Mouse (Mus musculus): ENCODE measurements at regions not wholly inside any gene's neighbourhood (a gene's known extent, or its start where the extent isn't known, plus 50 kb on each side); places are given as distances from the start of the nearest gene placed in this dataset.
A peak's percentile ranks its signal among the peaks of the same experiment; 100 is the strongest.

DNA sequence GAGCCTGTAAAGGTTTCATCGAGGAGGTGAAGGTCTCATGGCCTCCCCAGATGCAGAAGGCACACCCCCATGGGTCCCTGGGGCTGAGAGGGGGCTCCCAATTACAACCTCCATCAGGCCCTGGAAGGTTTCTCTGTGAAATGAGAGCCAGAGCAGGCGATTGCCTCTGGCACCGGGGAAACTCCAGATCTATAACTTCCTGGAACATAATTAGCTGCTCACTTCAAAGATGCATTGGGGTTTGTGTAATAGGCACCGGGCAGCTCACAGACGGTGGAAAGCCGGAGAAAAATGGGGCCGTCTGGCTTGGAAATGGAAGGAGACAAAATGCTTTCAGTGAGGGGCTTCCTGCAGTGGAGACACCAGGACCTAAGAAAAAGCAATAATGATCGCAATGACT, 151.2 kb upstream of the Mvb12b start:
- no peak for DNase-seq

DNA sequence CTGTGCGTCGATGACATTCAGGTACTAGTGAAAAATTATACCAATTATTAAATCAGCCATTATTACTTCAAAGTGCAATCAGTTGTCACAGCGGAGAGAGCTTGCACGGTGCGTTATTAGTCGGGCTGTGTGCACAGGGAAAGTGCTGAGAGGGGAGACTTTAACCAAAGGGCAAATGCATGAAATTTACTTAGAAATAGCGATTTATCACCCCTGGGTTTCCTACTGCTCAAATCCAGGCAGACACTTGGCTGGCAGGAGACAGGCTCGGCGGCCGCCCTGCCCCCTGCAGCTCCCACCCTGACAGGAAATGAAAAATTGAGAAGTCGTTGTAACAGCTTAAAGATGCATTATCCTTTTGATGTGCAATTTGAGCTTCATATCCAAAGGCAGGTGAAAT, 145.5 kb upstream of the Mvb12b start:
- no peak for DNase-seq

DNA sequence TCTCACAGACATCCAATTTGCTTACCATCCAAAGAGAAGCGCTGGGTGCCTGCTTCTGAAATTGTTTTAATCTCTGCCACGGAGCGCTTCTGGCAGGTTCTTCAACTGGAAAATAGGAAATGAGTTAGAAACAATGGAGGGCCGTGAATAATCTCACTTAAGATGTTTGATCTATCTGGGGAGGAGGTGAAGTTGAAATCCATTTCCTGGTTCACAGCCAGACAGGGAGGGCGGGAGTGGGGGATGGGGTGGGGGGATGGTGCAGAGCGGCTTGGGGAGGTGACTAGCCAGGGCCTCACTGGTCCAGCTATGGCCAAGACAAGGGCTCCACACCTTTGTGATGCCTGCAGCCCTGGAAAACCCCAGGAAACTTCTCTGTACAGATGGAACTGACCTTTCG, 143.7 kb upstream of the Mvb12b start:
- no peak for DNase-seq

DNA sequence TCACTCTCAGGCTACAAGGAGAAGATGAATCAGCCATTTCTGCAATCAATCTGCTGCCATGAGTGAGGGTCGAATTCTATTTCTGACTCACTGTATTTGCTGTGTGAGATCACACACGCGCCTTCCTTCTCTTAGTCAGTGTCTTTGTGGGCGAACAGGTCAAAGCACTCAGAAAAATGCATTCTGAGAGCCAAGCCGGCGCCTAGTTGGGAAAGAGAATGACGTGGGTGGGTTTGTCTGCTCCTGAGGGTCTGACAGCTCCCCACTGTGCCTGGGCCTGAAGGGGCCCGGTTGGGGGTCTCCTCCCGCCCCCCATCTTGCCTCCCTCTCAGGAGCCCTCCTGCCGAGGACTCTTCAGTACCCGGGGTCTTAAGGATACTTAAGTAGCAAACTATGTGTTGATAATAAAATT, 143.3 kb upstream of the Mvb12b start:
- DNase-seq, result no peak

DNA sequence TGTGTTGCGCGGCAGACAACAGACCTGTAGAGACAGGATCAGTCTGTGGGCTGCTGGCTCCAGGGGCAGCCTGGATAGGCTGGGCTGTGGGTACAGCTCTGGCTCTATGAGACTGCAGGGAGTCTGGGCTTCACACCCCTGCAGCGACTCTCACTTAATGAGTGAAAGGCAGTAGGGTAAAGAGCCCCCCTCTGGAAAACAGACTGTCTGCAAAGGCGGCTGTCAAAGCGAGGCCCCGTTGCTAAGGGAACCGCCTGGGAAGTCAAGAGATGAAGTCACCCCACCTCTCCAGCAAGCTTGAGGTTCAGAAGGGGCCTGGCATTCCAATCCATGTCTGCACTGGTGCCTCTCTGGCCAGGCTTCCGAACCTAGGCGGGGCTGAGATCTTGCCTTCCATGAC, 139.7 kb upstream of the Mvb12b start:
- DNase-seq, result peak; percentile 37

DNA sequence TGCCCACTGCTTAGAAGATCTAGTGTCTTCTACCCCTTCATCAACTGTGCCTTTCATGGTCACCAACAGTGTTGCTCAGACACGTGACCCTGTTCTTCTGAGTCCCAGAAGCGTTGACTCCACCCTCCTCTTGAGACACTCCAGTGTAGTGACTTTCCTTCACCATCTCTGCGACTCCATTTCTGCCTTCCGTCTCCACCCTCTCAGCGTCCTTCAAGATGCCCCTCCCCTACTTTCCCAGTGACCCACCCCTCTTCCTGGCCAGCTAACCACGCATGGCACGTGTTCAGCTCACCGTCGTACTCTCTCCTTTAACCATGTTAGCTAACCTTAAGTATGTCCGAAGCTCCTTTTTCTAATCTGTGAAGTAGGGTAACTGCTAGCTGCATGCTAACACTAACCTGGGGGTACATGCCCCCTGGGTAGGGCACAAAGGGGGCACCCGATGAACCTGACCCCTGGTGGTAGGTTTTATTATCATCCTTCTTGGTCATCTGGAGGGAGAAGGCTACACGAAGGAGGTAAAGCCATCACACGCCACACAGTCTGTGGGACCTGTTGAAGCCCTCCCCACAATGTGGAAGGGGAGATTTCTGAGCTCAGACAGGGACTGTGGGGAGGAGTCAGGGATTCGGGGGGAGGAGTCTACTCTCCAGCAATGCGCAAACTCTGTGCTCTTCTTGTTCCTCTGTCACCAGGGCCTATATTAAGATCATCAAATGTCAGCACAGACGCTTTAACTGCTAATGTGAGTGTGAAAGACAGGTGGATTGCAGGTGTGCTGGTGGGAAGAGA, 139.0 kb upstream of the Mvb12b start:
- DNase-seq, result no peak

DNA sequence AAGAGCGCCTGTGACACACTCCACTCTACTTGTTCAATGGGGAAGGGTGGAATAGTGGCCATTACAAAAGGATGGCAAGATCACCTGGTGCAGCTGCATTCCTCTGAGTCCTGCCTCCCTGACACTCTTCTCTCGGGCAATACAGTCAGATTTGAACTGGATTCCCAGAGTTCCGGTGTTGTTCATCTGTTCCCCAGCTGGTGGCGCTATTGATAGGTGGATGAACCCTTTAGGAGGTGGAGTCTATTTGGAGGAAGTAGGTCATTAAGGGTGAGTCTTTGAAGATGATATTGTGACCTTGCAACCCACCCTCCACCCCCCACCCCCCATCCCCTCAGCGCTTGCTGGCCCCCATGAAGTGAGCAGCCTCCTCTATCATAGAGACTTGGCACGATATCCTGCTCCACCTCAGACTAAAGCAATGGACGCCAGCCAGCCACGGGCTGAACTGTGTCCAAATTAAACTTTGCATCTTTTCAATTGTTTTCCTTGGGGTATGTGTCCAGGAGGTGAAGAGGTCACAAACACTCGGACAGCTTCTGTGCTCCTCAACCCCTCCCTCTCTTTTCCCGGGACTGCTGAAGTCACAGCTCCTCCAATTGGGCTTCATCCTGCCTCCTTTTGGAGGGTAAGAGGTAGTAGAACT, 138.1 kb upstream of the Mvb12b start:
- no peak for DNase-seq

DNA sequence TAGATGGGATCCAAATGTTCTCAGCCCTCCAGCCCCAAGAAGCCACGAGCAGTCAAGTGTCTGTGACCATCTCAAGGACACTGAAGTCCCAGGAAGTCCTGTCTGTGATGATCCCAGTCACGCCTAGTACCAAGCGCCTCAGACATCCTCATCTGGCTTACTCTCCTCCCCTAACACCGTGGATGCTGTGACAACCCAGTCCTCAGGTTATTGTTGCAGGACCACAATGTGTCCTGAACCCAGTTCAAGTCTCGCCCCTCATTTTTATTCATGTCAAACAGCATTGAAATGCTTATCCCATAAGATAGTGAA, 129.4 kb upstream of the Mvb12b start:
- no peak for DNase-seq

DNA sequence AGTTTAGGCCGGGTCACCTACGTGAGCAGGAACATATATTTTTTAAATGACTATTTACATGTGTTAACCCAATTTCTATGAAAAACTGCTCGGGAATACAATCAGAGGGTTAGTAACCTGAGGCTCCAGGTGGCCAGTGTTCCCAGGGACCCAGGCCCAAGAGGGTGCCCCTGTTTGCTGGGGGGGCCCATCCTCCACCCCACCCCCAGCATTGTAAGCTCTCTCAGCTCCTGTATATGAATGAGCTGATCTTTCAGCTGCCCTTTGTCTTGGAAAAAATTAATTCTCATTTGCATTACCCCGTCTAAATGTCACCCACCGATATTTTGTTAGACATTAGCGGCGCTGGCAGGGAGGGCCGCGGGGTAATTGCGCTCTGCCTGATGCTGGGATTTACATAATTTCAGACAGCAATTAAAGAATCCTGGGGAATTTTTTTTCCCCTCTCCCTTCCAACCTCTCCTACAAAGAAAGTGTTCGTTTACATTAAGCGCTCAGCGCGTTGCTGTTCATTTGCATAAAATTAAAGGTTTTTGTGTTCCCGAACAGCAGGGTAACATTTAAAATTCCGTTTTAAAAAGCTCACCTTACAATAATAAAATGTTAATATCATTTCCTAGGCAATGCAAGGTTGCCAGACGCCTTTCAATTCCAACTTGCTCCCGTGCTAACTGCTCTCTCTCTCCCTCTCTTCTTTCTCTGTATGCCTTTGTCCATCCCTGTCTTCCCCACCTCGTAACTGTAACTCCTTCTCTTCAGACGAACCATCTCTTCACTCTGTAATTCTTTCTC, 128.8 kb upstream of the Mvb12b start:
- DNase-seq, result no peak

DNA sequence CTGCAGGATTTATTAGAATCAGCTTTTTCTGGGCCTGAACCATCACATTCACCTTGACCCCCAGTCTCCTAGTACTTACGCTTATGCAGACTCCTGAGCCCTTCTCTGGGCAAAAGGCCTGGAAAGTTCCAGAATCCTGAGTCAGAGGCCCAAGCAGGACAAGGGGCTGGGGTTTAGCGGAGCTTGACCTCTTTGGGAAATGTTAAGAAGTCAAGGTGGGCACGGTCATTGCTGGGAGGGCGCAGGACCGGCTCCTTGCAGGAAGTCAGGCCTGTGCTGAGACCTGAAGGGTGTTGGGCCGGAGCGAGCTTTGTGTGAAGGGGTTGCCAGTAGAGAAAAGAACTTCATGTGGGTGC, 127.9 kb upstream of the Mvb12b start:
- no peak for DNase-seq

DNA sequence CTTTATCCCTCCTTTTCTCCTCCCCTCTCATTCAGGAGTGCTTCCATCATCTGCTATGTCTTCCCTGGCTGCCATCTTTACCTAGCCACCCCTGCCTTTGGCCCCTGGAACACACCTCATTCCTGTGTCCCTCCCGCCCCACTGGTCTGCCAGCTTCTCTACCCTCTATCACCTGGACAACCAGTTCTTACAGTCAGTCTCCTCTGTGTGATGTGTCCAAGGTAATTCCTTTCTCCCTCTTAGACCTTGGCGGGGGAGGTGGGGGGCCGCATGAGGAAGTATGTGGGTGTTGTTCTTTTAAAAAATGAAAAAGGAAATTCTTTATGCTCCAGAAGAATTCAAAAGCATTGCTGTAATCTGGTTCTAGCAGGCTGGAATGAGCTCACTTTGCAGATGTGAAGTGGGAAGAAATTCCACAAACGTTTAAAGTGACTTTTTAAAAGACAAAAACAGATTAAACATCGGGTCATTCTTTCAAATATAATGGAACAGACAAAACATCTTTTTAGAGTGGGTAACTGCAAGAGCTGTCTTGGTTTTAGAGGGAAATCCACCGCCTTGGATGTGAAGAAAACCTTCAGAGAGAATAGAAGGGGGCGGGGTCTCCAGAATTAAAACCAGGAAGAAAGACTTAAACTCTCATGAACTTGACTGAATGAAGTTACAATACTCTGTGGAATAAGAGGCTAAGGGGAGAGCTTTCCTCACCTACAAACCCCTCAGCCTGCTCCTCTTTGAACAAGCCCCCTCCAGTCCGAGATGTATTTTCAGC, 127.3 kb upstream of the Mvb12b start:
- DNase-seq, result no peak

DNA sequence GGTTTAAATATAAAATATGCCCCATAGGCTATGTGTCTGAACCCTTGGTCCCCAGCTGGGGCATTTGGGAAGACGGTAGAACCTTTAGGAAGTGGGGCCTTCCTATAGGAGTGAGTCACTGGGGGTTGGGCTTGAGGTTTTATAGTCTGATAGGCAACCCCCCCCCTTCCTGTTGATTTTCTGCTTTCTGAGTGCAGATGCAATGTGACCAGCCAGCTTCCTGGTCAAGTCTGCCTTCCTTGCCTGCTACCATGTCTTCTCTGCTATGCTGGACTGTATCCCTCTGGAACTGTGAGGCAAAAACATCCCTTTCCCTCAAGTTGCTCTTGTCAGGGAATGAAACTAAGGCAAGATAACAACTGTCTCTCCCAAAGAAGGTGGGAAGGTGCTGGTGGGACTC, 122.4 kb upstream of the Mvb12b start:
- DNase-seq, result no peak

DNA sequence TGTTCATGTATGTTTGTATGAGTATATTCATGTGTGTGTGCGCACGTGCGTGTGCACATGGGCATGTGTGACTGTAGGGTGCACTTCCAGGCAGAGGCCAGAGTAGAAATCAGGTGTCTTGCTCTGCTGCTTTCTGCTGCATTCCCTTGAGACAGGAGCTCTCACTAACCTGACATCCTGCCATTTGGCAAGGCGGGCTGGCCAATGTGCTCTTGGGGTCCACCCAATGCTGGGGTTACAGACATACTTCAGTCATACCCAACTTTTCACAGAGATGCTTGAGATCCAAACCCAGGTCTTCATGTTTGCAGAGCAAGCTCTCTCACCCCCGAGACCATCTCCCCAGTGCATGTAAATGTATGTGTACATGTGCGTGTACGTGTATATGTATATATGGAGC, 120.2 kb upstream of the Mvb12b start:
- DNase-seq, result no peak

DNA sequence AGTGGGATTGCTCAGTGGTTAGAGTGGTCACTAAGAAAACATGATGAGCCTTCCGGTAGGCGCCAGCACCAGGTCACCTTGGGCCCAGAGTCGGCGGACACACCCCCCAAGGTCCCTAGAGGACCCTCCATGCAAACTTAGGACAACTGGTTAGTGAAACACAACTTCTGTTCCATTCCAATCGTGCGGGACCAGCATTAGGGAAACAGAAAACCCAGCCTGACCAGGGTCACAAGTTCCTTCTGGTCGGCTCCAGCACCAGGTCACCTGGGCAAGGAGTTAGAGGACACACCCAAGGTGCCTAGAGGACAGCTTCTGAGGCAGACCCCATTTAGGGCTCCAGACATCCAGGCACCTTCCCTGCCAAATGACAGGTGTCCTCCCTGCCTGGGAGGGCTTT, 109.4 kb upstream of the Mvb12b start:
- DNase-seq, result no peak

DNA sequence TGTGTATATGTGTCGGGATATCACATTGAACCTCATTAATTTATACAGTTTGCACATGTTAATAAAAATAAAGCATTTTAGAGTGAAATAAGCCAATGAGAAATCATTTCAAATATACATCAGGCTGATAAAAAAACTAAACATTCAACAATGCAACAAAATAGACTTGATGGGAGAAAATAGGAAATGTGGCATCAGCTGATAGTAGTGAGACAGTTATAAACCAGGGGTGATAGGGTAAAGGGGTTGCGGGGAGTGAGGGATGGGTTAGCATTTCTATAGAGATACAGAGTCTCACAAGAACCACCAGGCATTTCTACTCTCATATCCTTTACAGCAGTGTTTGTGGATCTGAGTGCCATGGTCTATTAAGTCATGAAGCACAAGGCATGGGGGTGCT, 108.6 kb upstream of the Mvb12b start:
- DNase-seq, result no peak

DNA sequence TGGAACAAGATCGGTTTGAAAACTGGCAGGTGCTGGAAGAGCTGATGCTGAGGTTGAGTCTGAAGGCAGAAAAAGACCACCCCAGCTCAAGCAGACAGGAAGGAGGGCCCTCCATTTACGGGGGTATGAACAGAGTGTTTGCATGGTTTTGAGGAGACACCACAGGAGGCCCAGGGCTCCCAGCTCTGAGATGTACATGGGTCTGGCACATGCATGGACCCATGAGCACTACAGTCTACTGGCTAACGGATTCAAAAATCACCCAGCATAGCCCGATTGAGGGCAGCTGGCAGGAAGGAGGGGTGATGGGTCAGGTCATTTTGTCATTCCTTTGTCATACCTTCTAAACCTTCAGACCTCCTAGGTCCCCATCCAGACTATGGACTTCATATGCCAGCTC, 103.6 kb upstream of the Mvb12b start:
- DNase-seq, result no peak

DNA sequence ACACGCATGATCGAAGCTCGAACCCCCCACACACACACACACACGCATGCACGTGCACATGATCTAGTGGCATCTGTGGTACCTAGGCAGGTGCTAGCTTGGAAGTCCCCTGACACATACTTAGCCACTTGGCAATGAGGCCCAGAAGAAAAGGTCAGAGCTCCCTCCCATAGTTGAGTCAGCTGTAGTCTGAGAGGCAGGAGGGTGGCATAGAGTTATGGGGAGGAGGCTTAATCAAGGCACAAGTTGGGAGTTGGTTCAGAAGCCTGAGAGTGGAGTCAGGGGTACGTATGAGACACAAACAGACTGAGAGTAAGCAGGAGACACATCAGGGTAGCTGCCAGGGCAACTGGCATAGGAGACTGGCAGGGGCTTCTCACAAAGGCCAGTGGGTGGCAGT, 103.0 kb upstream of the Mvb12b start:
- no peak for DNase-seq

DNA sequence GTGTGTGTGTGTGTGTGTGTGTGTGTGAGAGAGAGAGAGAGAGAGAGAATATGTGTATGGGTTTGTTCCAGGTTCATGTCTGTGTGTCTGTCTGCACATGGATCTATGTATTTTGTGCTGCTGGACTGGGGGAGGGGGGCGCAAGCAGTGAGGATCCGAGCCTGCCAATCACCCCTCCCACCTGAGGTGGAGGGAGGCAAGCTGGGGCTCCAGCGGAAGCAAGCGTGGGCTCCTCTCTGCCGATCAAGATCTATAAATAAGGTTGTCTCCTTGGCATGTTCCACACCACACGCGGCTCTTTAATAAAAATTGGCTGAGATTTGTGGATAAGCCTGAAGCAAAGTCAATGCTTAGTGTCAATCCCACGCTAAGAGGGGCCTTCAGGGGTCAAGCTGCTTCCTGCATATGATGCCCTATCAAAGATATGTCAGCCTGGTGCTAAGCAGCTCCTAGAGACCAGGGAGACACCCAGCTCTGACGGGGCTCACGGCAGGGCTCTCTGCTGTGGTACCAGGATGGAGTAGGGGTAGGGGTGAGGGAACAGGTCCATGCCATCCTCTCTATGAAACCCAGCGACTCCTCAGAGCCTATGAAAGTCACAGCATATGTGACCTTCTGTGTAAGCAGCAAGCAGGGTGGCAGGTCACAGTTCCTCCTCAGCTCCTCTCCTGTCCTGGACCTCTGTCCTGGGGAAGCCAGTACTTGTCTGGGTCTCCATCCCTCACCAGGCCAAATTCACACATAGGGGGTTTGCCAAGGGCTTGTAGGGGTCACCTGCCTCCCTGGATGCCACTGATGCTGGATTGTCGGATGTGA, 102.0 kb upstream of the Mvb12b start:
- DNase-seq, result no peak

DNA sequence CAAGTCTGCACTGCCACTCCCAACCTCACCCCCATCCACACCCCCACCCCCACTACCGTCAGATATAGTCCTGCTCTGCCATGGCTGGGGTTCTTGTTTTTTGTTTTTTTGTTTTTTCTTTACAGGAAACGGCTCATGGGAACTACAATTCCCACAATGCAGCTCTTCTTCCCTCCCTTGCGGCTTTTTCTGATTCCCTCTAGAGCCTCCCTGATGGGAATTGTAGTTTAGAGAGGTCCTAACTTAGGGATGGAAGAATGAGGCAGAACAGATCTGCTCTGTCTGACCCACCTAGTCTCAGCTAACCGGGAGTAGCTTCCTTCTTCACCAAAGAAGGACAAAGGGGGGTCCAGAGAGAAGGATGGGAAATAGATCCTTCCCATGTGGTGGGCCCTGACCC, 98.7 kb upstream of the Mvb12b start:
- no peak for DNase-seq

DNA sequence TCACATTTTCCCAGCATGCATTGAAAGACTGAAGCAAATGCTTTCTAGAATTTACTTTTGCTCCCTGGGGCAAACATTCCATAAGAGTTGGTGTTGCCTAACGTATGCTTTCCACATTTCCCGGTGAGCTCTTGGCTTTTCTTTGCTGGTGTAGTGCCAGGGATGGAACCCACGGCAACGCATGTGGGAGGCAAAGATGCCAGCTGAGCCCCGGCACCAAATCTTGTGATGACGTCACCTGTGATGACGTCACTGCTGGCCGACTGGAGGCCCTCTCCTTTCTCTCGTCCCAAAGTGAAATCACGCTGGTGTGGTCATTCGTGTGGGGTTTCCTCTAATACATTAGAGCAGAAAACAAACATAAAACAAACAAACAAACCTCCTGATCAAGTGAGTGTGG, 97.6 kb upstream of the Mvb12b start:
- peak; percentile 11 for DNase-seq

DNA sequence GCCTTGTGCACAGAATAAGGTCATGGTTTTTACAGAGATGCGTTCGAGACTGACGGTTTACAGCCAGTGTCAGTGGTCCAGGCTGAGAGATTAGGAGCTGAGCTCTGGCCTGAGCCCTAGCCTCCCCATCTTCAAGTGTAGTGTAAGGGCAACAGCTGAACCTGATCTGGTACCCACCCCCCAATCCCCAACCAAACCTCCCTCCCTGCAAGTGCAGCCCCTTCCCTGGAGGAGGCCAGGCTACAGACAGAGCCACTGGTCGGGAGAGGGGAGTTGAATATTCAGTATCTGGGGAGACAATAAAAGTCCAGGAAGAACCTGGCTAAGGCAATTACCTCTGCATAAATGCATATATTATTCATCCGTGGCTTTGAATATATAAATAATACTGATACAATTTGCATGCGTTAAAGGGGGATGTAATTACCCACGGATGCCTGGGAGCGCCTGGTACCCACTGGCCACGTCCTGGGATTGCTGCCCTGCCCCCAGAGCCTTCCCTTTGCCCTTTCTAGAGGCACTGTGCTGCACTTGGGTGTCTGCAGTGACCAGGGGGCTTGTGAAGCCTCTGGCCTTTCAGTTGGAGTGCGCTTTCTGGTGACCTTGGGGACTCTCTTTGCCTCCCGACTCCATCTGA, 95.5 kb upstream of the Mvb12b start:
- DNase-seq, result peak; percentile 1

DNA sequence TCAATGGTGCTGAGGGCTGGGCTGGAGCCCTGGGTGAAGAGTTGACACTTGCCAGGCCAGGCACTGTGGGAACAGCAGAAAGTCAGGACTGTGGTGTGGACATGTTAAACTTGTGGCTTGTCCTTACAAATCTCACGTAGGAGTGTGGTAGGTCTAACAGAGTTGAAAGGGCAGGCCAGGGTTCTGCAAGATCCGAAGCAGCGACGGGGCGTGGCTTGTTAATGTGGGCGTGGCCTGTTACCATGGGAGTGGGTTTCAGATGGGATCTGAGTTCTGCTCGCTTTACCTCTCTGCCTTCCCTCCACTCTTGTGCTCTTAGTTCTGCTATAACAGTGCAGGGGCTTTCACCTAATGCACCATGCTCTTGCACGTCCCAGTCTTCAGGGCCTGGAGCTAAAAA, 94.2 kb upstream of the Mvb12b start:
- DNase-seq, result peak; percentile 2
